9 mouse cellular contexts compared by ENCODE assay signal in genomic region chr12:119206711-119207463, GRCm38 (mm10). TPM values are rescaled to one million over a fixed set of nuclear protein-coding genes. Genes with fewer than 3 reads are reported as not detected.
DNase-seq lines count a peak whose midpoint lies in the region; ATAC-seq lines count a peak whose summit lies in the region.
"Had no signal": no experiment of that assay in that cellular context is flagged by ENCODE, and none has a peak within 500 bp of the region (broad histone marks: within the 10 kb centered on the region; RNA-seq: fewer than 3 reads in every experiment).

No protein-coding gene starts in this region.

- H3K27me3 ChIP-seq in intestine, embryonic 15.5 days (replicated peaks): no peaks in the 10 kb centered on the region

- no peak overlapping the region for H3K4me2 ChIP-seq in intestine, embryonic 15.5 days (replicated peaks)

- no peaks in the 10 kb centered on the region for H3K4me1 ChIP-seq in intestine, embryonic 15.5 days (replicated peaks)

- peak; percentile 85 to 87 for DNase-seq in cerebellum, postnatal 10 days
- DNase-seq in cerebellum, adult 8-10 months: no peak
- peak; percentile 4 for DNase-seq in ovary, postnatal 14 days (ENCODE audit: low spot score)
- DNase-seq in ovary, postnatal 10 days (ENCODE audit: low spot score): no peak
- peak; percentile 75 to 76 for DNase-seq in left cerebral cortex, postnatal 10 days (ENCODE audit: extremely low spot score in 1 of 2, low spot score in 2 of 2)
- DNase-seq in thymus, adult 18-20 months: no peak
- DNase-seq in adipocyte (ENCODE audit: low spot score): no peak

- ATAC-seq in intestine, embryonic 15.5 days: no peak

- intact Hi-C loops in left cerebral cortex, postnatal 10 days (cut with DNase I): no loop called here

- H3K36me3 ChIP-seq in intestine, embryonic 15.5 days: no peaks in the 10 kb centered on the region

- no peak overlapping the region for H3K9ac ChIP-seq in intestine, embryonic 15.5 days

- H3K4me3 ChIP-seq in intestine, embryonic 15.5 days (replicated peaks): no peak overlapping the region
- H3K4me3 ChIP-seq: erythroblast, embryonic 14.5 days had no signal

- H3K27ac ChIP-seq in intestine, embryonic 15.5 days: no peak overlapping the region

- 73% methylated on average over 6 of the region's 6 CpGs for WGBS in intestine, embryonic 15.5 days

- H3K9me3 ChIP-seq in intestine, embryonic 15.5 days: no peaks in the 10 kb centered on the region

RNA-seq across cellular contexts. Expression of gene Itgb8, which starts 31.7 kb away (rescaled TPM):
- total RNA-seq in left cerebral cortex, postnatal 10 days (2021): 10 to 100 TPM; 36.7 to 38.0 TPM
- 2.5 and 2.6 TPM in 2 replicates for polyA plus RNA-seq in intestine, embryonic 15.5 days (2015; fragmentation: Nextera tagmentation; extraction: Ambion mirVana)
- polyA plus RNA-seq: erythroblast, embryonic 14.5 days had no signal

Comparison
In these comparisons a context has a peak if more than half of its experiments do, and no peak if none do; other contexts are left out.
1. DNase-seq: peak in cerebellum, postnatal 10 days (2 of 2), ovary, postnatal 14 days (single experiment) and left cerebral cortex, postnatal 10 days (2 of 2); none in cerebellum, adult 8-10 months (single experiment), ovary, postnatal 10 days (single experiment), thymus, adult 18-20 months (0 of 2) and adipocyte (single experiment).